Mouse (Mus musculus) kidney, adult 2 months (tissue): ENCODE measurements around the gene Lyg1. TPM values are rescaled to one million over a fixed set of nuclear protein-coding genes. Genes with fewer than 3 reads are reported as not detected.

Source experiments
- DNase-seq: peaks from one replicate; pipeline ENCODE4 v3.0.0; 2021
- H3K27ac ChIP-seq: fragments of 200-500 bp; 2 replicates; pipeline ENCODE4 v1.5.1; 2012; ENCODE audit warnings: low read depth, low read length, control low read depth, inconsistent platforms; ENCODE audit not compliant: insufficient read depth
- H3K27me3 ChIP-seq: fragments of 200-500 bp; replicated peaks from 2 replicates; pipeline ENCODE4 v1.6.1; 2012; ENCODE audit warnings: mild to moderate bottlenecking, moderate library complexity, low read length, inconsistent platforms; ENCODE audit not compliant: control insufficient read depth, insufficient read depth
- H3K36me3 ChIP-seq: fragments of 200-500 bp; 2 replicates; pipeline ENCODE4 v1.6.1; 2012; ENCODE audit warnings: mild to moderate bottlenecking, moderate library complexity, low read length, inconsistent platforms; ENCODE audit not compliant: control insufficient read depth, insufficient read depth
- H3K4me1 ChIP-seq: fragments of 200-500 bp; 2 replicates; pipeline ENCODE4 v1.6.1; 2011; ENCODE audit warnings: low read length; ENCODE audit not compliant: control insufficient read depth, insufficient read depth
- H3K4me3 ChIP-seq: fragments of 200-500 bp; 2 replicates; pipeline ENCODE4 v1.5.1; 2011; ENCODE audit warnings: mild to moderate bottlenecking, low read depth, low read length, control low read depth; ENCODE audit not compliant: insufficient read depth
- CTCF ChIP-seq: fragments of 200-500 bp; conservative IDR thresholded peaks from 2 replicates; pipeline ENCODE4 v1.5.1; 2011; ENCODE audit warnings: low read depth, mild to moderate bottlenecking, control low read depth, low read length, moderate library complexity, mixed read lengths; ENCODE audit not compliant: insufficient read depth, insufficient read length
- POLR2A ChIP-seq: fragments of 200-500 bp; IDR thresholded peaks from one replicate; pipeline ENCODE4 v1.6.1; 2011; ENCODE audit warnings: low read depth, low read length, control low read depth
- WGBS: fragments of 180-500 bp; shearing (Covaris S2); methylation state at CpG from one replicate; pipeline ENCODE4 v1.1.7; 2018; 5-methylcytosine and 5-hydroxymethylcytosine counted together
- polyA plus RNA-seq: library from polyadenylated mRNA; depleted of rRNA; stranded (reverse); fragments of >200 nt; gene quantifications from 2 replicates; pipeline ENCODE4 v1.2.3, GENCODE M21; 2012

Lyg1 gene
- polyA plus RNA-seq, 1 experiment: not detected

GRCm38 (mm10) chr1:37971520-37971919, 14.0 kb upstream of the Lyg1 start:
- no peaks in the 10 kb centered on the region for H3K4me1 ChIP-seq
- no peaks in the 10 kb centered on the region for H3K36me3 ChIP-seq
- H3K27me3 ChIP-seq: no peaks in the 10 kb centered on the region; the same call in 1 of the 2 replicates
- H3K27ac ChIP-seq: no peak overlapping the region
- WGBS: 64% methylated on average over 4 of the region's 4 CpGs
- TF ChIP-seq CTCF (no peak), POLR2A (no peak)
- no peak overlapping the region for H3K4me3 ChIP-seq
- DNase-seq: no peak

GRCm38 (mm10) chr1:37968746-37969145, 11.2 kb upstream of the Lyg1 start:
- WGBS: 78% methylated on average over 6 of the region's 6 CpGs
- Histone ChIP-seq H3K27ac (no peak overlapping the region), H3K4me1 (no peaks in the 10 kb centered on the region), H3K27me3 (no peaks in the 10 kb centered on the region; the same call in 1 of the 2 replicates), H3K4me3 (no peak overlapping the region), H3K36me3 (no peaks in the 10 kb centered on the region)
- TF ChIP-seq POLR2A (no peak), CTCF (no peak)
- no peak for DNase-seq

- Histone ChIP-seq H3K4me3 (no peak overlapping the region), H3K36me3 (no peaks in the 10 kb centered on the region), H3K27ac (no peak overlapping the region), H3K4me1 (no peaks in the 10 kb centered on the region), H3K27me3 (no peaks in the 10 kb centered on the region; the same call in 1 of the 2 replicates)
- no peak for DNase-seq
- TF ChIP-seq CTCF (no peak), POLR2A (no peak)
- WGBS: 52% methylated on average over 10 of the region's 10 CpGs
Measured at GRCm38 (mm10) chr1:37965571-37965970, 8.0 kb upstream of the Lyg1 start.

DNA sequence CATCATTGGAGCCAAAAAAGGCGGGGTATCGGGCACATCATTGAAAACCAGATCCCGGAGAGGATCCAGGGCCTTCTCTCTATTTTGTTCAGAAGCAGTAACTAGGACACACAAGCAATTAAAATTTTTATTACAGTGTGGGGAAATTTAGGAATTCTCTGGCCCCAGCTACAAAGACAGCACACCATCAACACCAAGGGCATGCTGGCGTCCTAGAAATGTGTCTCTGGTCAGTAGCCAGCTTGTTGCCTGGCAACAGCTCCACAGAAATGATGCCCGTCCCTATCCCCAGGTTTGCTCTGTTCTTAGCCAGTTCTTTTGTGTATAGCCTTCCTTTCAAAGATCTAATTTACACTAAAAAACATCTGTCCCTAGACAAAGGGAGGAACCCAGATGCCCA, 1.9 kb upstream of the Lyg1 start:
- Histone ChIP-seq H3K27me3 (no peaks in the 10 kb centered on the region), H3K4me3 (no peak overlapping the region), H3K4me1 (no peaks in the 10 kb centered on the region), H3K36me3 (no peaks in the 10 kb centered on the region), H3K27ac (no peak overlapping the region)
- no peak for DNase-seq
- 71% methylated on average over 5 of the region's 5 CpGs for WGBS
- no peak for TF ChIP-seq CTCF
- TF ChIP-seq POLR2A: no peak

DNA sequence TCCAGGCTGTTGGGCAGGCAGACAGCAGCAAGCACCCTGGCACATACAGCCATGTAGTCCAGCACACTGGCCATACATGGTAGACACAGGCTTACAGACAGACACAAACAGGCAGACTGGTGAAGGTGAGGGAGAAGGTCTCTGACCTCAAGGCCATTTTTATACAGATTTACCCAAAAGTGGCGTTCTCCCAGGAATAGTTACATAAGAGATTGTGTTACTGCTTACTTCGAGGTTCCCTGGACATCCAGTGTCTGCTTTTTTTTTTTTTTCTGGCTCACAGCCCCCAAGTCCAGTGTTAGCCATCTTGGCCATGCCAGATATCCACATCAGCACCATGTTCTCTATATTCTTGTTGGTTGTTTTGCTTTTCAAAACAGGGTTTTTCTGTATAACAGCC, 957 bp upstream of the Lyg1 start:
- peak; percentile 70 for DNase-seq
- 50% methylated on average over 2 of the region's 2 CpGs for WGBS
- Histone ChIP-seq H3K4me3 (no peak overlapping the region), H3K27ac (no peak overlapping the region), H3K27me3 (no peaks in the 10 kb centered on the region), H3K4me1 (no peaks in the 10 kb centered on the region), H3K36me3 (no peaks in the 10 kb centered on the region)
- TF ChIP-seq POLR2A (no peak), CTCF (no peak)

DNA sequence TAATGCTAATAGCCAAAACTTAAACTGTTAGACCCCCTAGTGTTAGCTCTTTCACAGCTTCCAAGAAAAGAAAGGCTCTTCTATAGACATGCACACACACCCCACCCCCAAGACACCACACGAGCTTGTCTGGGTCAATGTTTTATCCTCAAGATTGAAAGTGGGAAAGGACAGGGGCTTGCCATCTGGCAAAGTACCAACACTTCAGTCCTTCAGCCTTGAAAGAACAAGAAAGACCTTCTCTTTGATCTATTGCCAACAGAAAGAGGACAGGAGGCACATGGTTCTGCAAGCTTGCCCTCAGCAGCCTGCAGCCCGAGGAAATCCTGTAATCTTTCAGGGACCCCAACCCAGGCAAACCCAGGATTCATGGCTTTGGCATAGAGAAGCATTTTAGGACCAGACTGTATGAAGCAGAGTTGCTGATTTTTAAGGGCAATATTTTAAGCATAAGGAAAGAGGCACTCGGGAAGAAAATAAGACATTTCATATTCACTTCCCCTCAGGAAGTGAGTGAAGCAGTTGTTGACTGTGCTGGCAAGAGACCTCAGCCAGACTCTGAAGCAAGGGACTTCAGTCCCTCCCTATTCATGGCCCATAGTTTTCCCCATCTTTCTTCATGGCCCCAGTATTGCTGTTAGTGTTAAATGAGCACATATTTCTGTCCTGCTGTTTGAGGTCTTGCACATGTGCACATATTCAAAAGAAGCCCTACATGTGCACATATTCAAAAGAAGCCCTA, 698 bp downstream of the Lyg1 start:
- TF ChIP-seq POLR2A (no peak), CTCF (no peak)
- no peak overlapping the region for H3K4me3 ChIP-seq
- H3K27me3 ChIP-seq: no peaks in the 10 kb centered on the region
- no peaks in the 10 kb centered on the region for H3K36me3 ChIP-seq
- no peak overlapping the region for H3K27ac ChIP-seq
- DNase-seq: peak; percentile 20
- WGBS: 17% methylated on average over 3 of the region's 3 CpGs
- H3K4me1 ChIP-seq: no peaks in the 10 kb centered on the region

- DNase-seq: no peak
- WGBS: 98% methylated on average over 2 of the region's 2 CpGs
- Histone ChIP-seq H3K4me1 (no peaks in the 10 kb centered on the region), H3K27me3 (no peaks in the 10 kb centered on the region), H3K27ac (no peak overlapping the region), H3K4me3 (no peak overlapping the region), H3K36me3 (no peaks in the 10 kb centered on the region)
- TF ChIP-seq CTCF (no peak), POLR2A (no peak)
Measured at GRCm38 (mm10) chr1:37955251-37955650, 2.3 kb downstream of the Lyg1 start.
